Mouse (Mus musculus) kidney, embryonic 15.5 days (tissue): Measurements from ENCODE around the gene Sept1. TPM values are rescaled to one million over a fixed set of nuclear protein-coding genes. Genes with fewer than 3 reads are reported as not detected.
"Not testable (repeated sequence)": the region's sequence is repeated elsewhere in the genome, so short reads cannot be mapped to it uniquely, and the experiment has no call there.

Source experiments
- ATAC-seq: fragments of 200-750 bp; cut with Nextera tagmentation; replicated peaks from 2 replicates; pipeline ENCODE4 v1.8.0; 2017; ENCODE audit warnings: moderate TSS enrichment; ENCODE audit not compliant: low FRiP score
- H3K27ac ChIP-seq: fragments of 300-500 bp; sonication (generic); 2 replicates; pipeline ENCODE4 v1.5.1; 2015; ENCODE audit warnings: mild to moderate bottlenecking, inconsistent platforms
- H3K27me3 ChIP-seq: fragments of 300-500 bp; sonication (generic); 2 replicates; pipeline ENCODE4 v1.6.1; 2015; ENCODE audit warnings: inconsistent platforms
- H3K36me3 ChIP-seq: fragments of 300-500 bp; sonication (generic); 2 replicates; pipeline ENCODE4 v1.6.1; 2015; ENCODE audit warnings: inconsistent platforms
- H3K4me1 ChIP-seq: fragments of 300-500 bp; sonication (generic); 2 replicates; pipeline ENCODE4 v1.6.1; 2015; ENCODE audit warnings: inconsistent platforms
- H3K4me2 ChIP-seq: fragments of 300-500 bp; sonication (generic); 2 replicates; pipeline ENCODE4 v1.6.1; 2015; ENCODE audit warnings: moderate library complexity, mild to moderate bottlenecking, inconsistent platforms
- H3K4me3 ChIP-seq: fragments of 300-500 bp; sonication (generic); replicated peaks from 2 replicates; pipeline ENCODE4 v1.5.1; 2015; ENCODE audit warnings: mild to moderate bottlenecking, inconsistent platforms
- H3K9ac ChIP-seq: fragments of 300-500 bp; sonication (generic); 2 replicates; pipeline ENCODE4 v1.6.1; 2015; ENCODE audit warnings: mild to moderate bottlenecking, inconsistent platforms
- H3K9me3 ChIP-seq: fragments of 300-500 bp; sonication (generic); replicated peaks from 2 replicates; pipeline ENCODE4 v1.6.1; 2016; ENCODE audit warnings: inconsistent platforms
- WGBS: fragments of 180-500 bp; shearing (Covaris S2); methylation state at CpG from one replicate; pipeline ENCODE4 v1.1.7; 2015; ENCODE audit warnings: mixed read lengths; 5-methylcytosine and 5-hydroxymethylcytosine counted together
- polyA plus RNA-seq: library from polyadenylated mRNA; unstranded; fragments of >200 nt; fragmentation: Nextera tagmentation; extraction: Ambion mirVana; gene quantifications from 2 replicates; pipeline ENCODE4 v1.2.1, GENCODE M21; 2015

Gene Sept1
- polyA plus RNA-seq, 1 experiment from 2014 or later = 21.3 TPM

DNA sequence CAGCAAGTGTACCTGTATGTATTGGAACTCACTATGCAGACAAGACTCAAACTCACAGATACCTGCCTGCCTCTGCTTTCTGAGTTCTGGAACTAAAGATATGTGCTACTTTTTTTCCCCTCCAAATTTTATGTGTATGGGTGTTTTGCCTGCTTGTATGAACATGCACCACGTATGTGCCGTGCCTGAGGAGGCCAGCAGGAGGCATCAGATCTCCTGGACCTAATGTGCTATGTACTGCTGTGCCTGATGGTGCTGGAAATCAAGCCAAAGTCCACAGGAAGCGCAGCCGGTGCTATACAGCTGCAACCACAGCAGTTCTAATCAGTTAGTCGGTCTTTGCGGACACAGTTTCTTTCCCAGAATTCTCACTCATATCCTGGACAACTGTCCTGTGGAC lies 49.1 kb downstream of the Sept1 start:
- Histone ChIP-seq H3K4me3 (no peak overlapping the region), H3K27me3 (no peaks in the 10 kb centered on the region), H3K27ac (no peak overlapping the region), H3K9ac (no peak overlapping the region), H3K4me1 (no peaks in the 10 kb centered on the region; the same call in 1 of the 2 replicates), H3K36me3 (no peaks in the 10 kb centered on the region), H3K4me2 (no peak overlapping the region), H3K9me3 (no peaks in the 10 kb centered on the region)
- no peak for ATAC-seq
- WGBS = 81% methylated on average over 6 of the region's 6 CpGs

DNA sequence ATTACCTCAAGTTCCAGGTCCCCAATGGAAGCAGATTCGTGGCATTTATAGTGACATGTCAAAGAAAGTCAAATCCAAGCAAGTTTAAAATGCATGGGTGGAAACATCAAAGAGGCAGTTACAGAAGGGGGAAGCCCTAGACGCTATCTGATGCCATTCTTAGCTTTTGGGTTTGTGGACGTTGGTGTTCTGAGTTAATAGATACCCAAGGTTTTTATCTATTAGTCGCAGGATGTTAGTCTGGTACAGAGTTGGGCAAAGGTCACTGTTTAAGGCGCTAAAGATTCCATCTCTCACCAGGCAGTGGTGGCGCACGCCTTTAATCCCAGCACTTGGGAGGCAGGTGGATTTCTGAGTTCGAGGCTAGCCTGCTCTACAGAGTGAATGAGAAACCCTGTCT lies 49.6 kb downstream of the Sept1 start:
- no peak overlapping the region for H3K4me2 ChIP-seq
- H3K27me3 ChIP-seq = no peaks in the 10 kb centered on the region
- H3K4me3 ChIP-seq = no peak overlapping the region
- no peaks in the 10 kb centered on the region; the same call in 1 of the 2 replicates for H3K4me1 ChIP-seq
- H3K27ac ChIP-seq = no peak overlapping the region
- H3K9ac ChIP-seq = no peak overlapping the region
- no peaks in the 10 kb centered on the region for H3K36me3 ChIP-seq
- no peak for ATAC-seq
- 66% methylated on average over 8 of the region's 8 CpGs for WGBS
- H3K9me3 ChIP-seq = no peaks in the 10 kb centered on the region

DNA sequence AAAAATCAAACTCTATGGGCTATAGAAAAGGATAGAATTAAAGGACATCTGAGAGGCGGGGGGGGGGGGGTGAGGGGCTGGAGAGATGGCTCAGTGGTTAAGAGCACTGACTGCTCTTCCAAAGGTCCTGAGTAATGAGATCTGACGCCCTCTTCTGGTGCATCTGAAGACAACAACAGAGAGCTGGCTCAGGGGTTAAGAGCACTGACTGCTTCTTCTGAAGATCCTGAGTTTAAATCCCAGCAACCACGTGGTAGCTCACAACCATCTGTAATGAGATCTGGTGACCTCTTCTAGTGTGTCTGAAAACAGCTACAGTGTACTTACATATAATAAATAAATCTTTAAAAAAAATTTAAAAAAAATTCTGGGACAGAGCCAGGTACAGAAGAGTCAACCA lies 51.2 kb downstream of the Sept1 start:
- WGBS = 35% methylated on average over 3 of the region's 3 CpGs

DNA sequence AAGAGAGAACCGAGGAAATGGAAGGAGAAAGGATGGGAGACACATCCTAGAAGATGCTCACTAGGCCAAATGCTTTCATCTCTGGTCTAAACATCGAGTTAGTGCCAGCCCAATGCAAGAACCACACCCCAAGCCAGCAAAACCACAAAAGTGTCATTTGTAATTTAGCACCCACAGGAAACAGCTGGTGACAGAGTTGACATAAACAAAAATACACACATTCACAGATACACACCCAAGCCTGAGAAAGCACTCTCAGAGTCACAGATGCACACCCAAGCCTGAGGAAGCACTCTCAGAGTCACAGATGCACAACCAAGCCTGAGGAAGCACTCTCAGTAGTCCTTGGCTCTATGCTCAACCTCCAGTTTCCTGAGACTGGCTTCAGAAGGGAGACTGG lies 52.1 kb downstream of the Sept1 start:
- Histone ChIP-seq H3K9me3 (no peaks in the 10 kb centered on the region), H3K27me3 (no peaks in the 10 kb centered on the region), H3K4me2 (no peak overlapping the region), H3K9ac (no peak overlapping the region), H3K36me3 (no peaks in the 10 kb centered on the region), H3K27ac (no peak overlapping the region), H3K4me1 (no peaks in the 10 kb centered on the region; the same call in 1 of the 2 replicates), H3K4me3 (no peak overlapping the region)
- ATAC-seq = no peak
- WGBS = 67% methylated on average over 2 of the region's 2 CpGs

More for the DNA sequence above, 51.2 kb downstream of the Sept1 start:
- H3K36me3 ChIP-seq, H3K9ac ChIP-seq, H3K27ac ChIP-seq, H3K4me2 ChIP-seq, H3K9me3 ChIP-seq, H3K4me3 ChIP-seq, ATAC-seq, H3K4me1 ChIP-seq, H3K27me3 ChIP-seq: not testable (repeated sequence)

DNA sequence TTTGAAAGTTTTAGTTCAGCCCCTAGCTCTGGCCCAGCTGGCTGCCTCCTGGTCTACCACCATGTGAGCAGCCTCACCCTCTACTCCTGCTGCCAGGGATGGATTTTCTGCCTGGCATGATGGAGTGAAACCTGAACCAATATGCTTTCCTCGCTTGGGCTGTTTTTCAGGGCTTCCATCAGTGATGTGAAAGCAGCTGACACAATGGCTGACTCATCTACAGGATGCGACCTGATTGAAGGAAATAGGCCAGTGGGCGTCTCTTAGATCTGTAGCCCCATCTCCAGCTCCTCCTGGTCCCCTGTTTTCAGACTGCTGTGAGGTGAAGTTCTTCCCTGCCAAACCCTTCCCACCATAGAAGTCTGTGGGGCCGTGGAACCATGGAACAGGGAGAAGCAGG lies 56.0 kb downstream of the Sept1 start:
- no peak overlapping the region for H3K27ac ChIP-seq
- no peak for ATAC-seq
- H3K4me2 ChIP-seq = no peak overlapping the region
- no peak overlapping the region for H3K4me3 ChIP-seq
- H3K4me1 ChIP-seq = no peaks in the 10 kb centered on the region
- WGBS = 69% methylated on average over 4 of the region's 4 CpGs
- peaks cover 4% of the 10 kb centered on the region; the same call in 1 of the 2 replicates for H3K9me3 ChIP-seq
- H3K9ac ChIP-seq = no peak overlapping the region
- H3K27me3 ChIP-seq = no peaks in the 10 kb centered on the region
- H3K36me3 ChIP-seq = no peaks in the 10 kb centered on the region

DNA sequence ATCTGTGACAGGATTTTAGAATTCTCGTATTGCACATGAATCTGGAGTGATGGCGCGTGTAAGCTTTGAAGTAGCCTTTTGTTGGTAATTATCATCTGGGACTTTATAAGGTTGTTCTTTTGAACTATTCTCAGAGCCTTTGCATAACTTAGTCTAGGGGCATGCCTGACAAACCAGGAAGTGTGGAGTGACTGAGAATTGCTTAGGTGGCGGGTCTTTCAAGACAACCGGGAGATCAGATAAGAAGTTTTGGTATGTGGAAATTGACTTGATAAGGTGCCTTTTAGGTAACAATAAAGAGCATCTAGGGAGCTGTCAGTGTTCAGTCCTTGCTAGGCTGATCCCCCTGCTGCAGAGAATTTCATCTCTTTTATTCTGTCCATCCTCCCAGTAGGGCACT lies 66.4 kb downstream of the Sept1 start:
- no peak overlapping the region for H3K4me3 ChIP-seq
- H3K27ac ChIP-seq = no peak overlapping the region
- no peaks in the 10 kb centered on the region for H3K9me3 ChIP-seq
- WGBS = 83% methylated on average over 5 of the region's 5 CpGs
- H3K4me2 ChIP-seq = no peak overlapping the region
- no peaks in the 10 kb centered on the region for H3K27me3 ChIP-seq
- no peak overlapping the region for H3K9ac ChIP-seq
- H3K36me3 ChIP-seq = no peaks in the 10 kb centered on the region
- no peaks in the 10 kb centered on the region for H3K4me1 ChIP-seq
- no peak for ATAC-seq

DNA sequence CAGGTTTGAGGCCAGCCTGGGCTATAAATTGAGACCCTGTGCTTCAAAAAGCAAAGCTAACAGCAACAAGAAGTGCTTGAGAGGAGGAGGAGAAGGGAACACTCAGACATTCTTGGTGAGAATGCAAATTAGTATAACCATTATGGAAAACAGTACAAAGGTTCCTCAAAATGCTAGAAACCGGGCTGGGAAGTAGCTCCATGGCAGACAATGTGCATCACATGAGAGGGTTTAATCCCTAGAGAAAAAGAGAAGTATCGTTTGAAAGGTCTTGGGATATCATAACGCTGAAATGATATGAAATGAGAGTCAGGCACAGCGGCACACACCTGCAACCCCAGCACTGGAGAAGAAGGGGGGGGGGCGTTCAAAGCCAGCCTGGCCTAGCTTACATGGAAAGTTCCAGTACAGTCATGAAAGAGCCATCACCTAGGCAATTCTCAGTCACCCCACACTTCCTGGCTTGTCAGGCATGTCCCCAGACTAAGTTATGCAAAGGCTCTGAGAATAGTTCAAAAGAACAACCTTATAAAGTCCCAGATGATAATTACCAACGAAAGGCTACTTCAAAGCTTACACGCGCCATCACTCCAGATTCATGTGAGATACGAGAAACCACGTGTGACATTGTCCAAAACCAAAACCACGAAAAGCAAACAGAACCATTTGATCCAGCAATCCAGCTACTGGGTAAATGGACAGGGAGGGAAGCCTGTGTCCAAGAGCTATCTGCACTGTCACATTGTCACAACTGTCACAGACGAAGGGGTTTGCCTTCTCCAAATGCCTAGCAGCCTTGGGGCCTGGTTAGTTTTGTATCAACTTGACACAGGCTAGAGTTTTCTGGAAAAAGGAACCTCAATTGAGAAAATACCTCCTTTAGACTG lies 67.1 kb downstream of the Sept1 start:
- no peaks in the 10 kb centered on the region for H3K9me3 ChIP-seq
- no peak overlapping the region for H3K4me3 ChIP-seq
- H3K27ac ChIP-seq = no peak overlapping the region
- no peaks in the 10 kb centered on the region for H3K27me3 ChIP-seq
- no peak overlapping the region for H3K4me2 ChIP-seq
- no peaks in the 10 kb centered on the region for H3K4me1 ChIP-seq
- WGBS = 81% methylated on average over 12 of the region's 12 CpGs
- no peak for ATAC-seq
- H3K36me3 ChIP-seq = no peaks in the 10 kb centered on the region
- H3K9ac ChIP-seq = no peak overlapping the region

Other genes starting within 250 kb of the Sept1 start
- gene Mvp, start 218.5 kb downstream of the Sept1 start, polyA plus RNA-seq = 15.3 and 16.8 TPM in 2 replicates
- gene Pagr1b, start 216.6 kb downstream of the Sept1 start, polyA plus RNA-seq = 0.45 TPM in 1 of 2 replicates, not detected in the other
- gene Pagr1a, start 215.8 kb downstream of the Sept1 start, polyA plus RNA-seq = 44.8 and 59.5 TPM in 2 replicates
- 52.6 and 61.2 TPM in 2 replicates for gene Gm42742, start 212.0 kb downstream of the Sept1 start, polyA plus RNA-seq
- gene Prrt2, start 211.9 kb downstream of the Sept1 start, polyA plus RNA-seq = 5.4 and 7.2 TPM in 2 replicates
- 64.4 and 65.8 TPM in 2 replicates for gene Maz, start 206.1 kb downstream of the Sept1 start, polyA plus RNA-seq
- gene Kif22, start 190.7 kb downstream of the Sept1 start, polyA plus RNA-seq = 136 and 141 TPM in 2 replicates
- not detected in 2 replicates for gene Zg16, start 145.8 kb downstream of the Sept1 start, polyA plus RNA-seq
- gene AI467606, start 141.8 kb downstream of the Sept1 start, polyA plus RNA-seq = 3.3 and 3.8 TPM in 2 replicates
- gene Qprt, start 110.9 kb downstream of the Sept1 start, polyA plus RNA-seq = 16.7 and 19.0 TPM in 2 replicates
- gene Spn, start 95.3 kb downstream of the Sept1 start, polyA plus RNA-seq = 0.32 and 0.37 TPM in 2 replicates
- 59.3 and 66.6 TPM in 2 replicates for gene Cd2bp2, start 37.1 kb downstream of the Sept1 start, polyA plus RNA-seq
- 23.4 and 26.7 TPM in 2 replicates for gene Tbc1d10b, start 24.7 kb downstream of the Sept1 start, polyA plus RNA-seq
- 51.1 and 90.2 TPM in 2 replicates for gene Mylpf, start 24.2 kb downstream of the Sept1 start, polyA plus RNA-seq
- gene Zfp553, start 69 bp downstream of the Sept1 start, polyA plus RNA-seq = 41.7 and 46.1 TPM in 2 replicates
- gene Zfp771, start 11.1 kb upstream of the Sept1 start, polyA plus RNA-seq = 59.3 and 62.3 TPM in 2 replicates
- 224 and 226 TPM in 2 replicates for gene Dctpp1, start 27.6 kb upstream of the Sept1 start, polyA plus RNA-seq
- 112 and 113 TPM in 2 replicates for gene Sephs2, start 40.9 kb upstream of the Sept1 start, polyA plus RNA-seq
- gene Itgal, start 63.1 kb upstream of the Sept1 start, polyA plus RNA-seq = 0.82 and 1.2 TPM in 2 replicates
- 21.5 and 25.1 TPM in 2 replicates for gene Zfp768, start 112.5 kb upstream of the Sept1 start, polyA plus RNA-seq
- gene Zfp747, start 142.9 kb upstream of the Sept1 start, polyA plus RNA-seq = 8.3 and 10.7 TPM in 2 replicates
- gene 9130019O22Rik, start 154.0 kb upstream of the Sept1 start, polyA plus RNA-seq = 5.7 and 6.3 TPM in 2 replicates
- 7.1 and 8.0 TPM in 2 replicates for gene E430018J23Rik, start 160.5 kb upstream of the Sept1 start, polyA plus RNA-seq
- gene Zfp764, start 173.7 kb upstream of the Sept1 start, polyA plus RNA-seq = 7.6 and 8.0 TPM in 2 replicates
- gene Zfp688, start 188.9 kb upstream of the Sept1 start, polyA plus RNA-seq = 24.5 and 27.1 TPM in 2 replicates
- gene Zfp689, start 216.0 kb upstream of the Sept1 start, polyA plus RNA-seq = 8.1 and 8.9 TPM in 2 replicates
- gene Prr14, start 226.5 kb upstream of the Sept1 start, polyA plus RNA-seq = 36.0 and 47.4 TPM in 2 replicates
- gene Fbrs, start 246.1 kb upstream of the Sept1 start, polyA plus RNA-seq = 10.2 and 11.9 TPM in 2 replicates